Mouse (Mus musculus) embryonic facial prominence, embryonic 12.5 days (tissue): ENCODE measurements around the gene Gm8279. TPM values are rescaled to one million over a fixed set of nuclear protein-coding genes. Genes with fewer than 3 reads are reported as not detected.
"Not testable (repeated sequence)": the region's sequence is repeated elsewhere in the genome, so short reads cannot be mapped to it uniquely, and the experiment has no call there.

ENCODE experiments used
- ATAC-seq: fragments of 200-750 bp; cut with Nextera tagmentation; 2 replicates; pipeline ENCODE4 v1.8.0; 2017; ENCODE audit not compliant: insufficient number of reproducible peaks, insufficient read depth, low FRiP score, low TSS enrichment
- H3K27ac ChIP-seq: fragments of 300-500 bp; sonication (generic); 2 replicates; pipeline ENCODE4 v1.5.1; 2016; ENCODE audit warnings: mild to moderate bottlenecking
- H3K27me3 ChIP-seq: fragments of 300-500 bp; sonication (generic); 2 replicates; pipeline ENCODE4 v1.6.1; 2016; ENCODE audit warnings: mild to moderate bottlenecking, moderate library complexity
- H3K36me3 ChIP-seq: fragments of 300-500 bp; sonication (generic); 2 replicates; pipeline ENCODE4 v1.6.1; 2016; ENCODE audit warnings: mild to moderate bottlenecking
- H3K4me1 ChIP-seq: fragments of 300-500 bp; sonication (generic); 2 replicates; pipeline ENCODE4 v1.6.1; 2016
- H3K4me2 ChIP-seq: fragments of 300-500 bp; sonication (generic); replicated peaks from 2 replicates; pipeline ENCODE4 v1.6.1; 2016; ENCODE audit warnings: mild to moderate bottlenecking, moderate library complexity
- H3K4me3 ChIP-seq: fragments of 300-500 bp; sonication (generic); 2 replicates; pipeline ENCODE4 v1.5.1; 2016; ENCODE audit warnings: mild to moderate bottlenecking
- H3K9ac ChIP-seq: fragments of 300-500 bp; sonication (generic); 2 replicates; pipeline ENCODE4 v1.6.1; 2016; ENCODE audit warnings: mild to moderate bottlenecking, moderate library complexity
- H3K9me3 ChIP-seq: fragments of 300-500 bp; sonication (generic); 2 replicates; pipeline ENCODE4 v1.6.1; 2016; ENCODE audit warnings: mild to moderate bottlenecking, moderate library complexity
- whole genome bisulfite sequencing: fragments of 180-500 bp; shearing (Covaris S2); methylation state at CpG from one replicate; pipeline ENCODE4 v1.1.7; 2016; 5-methylcytosine and 5-hydroxymethylcytosine counted together
- polyA plus RNA-seq: library from polyadenylated mRNA; unstranded; fragments of >200 nt; fragmentation: Nextera tagmentation; extraction: Ambion mirVana; gene quantifications from 2 replicates; pipeline ENCODE4 v1.2.1, GENCODE M21; 2016

The Gm8279 gene
- polyA plus RNA-seq, result not detected in 2 replicates

DNA sequence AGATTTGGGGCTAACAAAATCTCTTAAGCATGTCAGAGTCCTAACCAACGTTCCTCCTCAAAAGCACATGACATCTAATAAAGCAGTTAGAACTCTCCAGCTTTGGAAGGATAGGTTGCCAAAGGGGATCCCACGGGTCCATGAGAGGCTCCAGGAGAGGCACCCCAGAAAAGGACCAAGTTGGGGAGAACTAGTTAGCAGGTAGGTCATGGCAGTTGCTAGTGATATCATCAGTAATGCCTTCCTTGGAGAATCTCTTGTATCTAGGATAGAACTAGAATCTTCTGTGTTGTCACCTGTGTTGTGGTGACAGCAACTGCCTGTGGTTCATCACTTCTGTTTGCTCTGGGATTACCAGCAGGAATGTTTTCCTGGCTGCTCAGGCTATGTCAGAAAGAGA lies at the start of gene Gm8279:
Gene Gm8279, plus strand, starts transcription at position 301 of the 400 bp plus-strand sequence.
- not testable (repeated sequence) for H3K4me1 ChIP-seq, ATAC-seq, H3K9me3 ChIP-seq, H3K36me3 ChIP-seq, H3K4me2 ChIP-seq, H3K27me3 ChIP-seq, H3K9ac ChIP-seq, H3K4me3 ChIP-seq, H3K27ac ChIP-seq
- WGBS, result 69% methylated on average over 2 of the region's 2 CpGs

DNA sequence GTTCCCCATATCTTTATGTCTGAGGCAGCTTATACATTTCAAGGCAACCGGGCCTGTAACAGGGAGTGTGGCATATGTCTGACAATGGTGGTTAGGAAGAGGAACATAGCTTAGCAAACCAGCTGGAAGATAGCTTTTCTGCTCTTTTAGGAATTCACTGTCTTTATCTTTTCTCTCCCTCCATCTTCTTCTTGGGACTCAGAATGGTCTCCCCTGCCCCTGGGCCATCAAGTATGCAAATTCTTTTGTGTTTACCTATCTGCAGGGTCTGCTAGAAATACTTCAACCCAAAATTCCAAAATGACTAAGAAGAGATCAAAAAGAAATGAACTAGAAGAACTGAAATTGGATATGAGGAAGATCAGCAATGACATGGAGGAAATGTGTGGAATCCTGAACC lies 32.9 kb downstream of the Gm8279 start, which contains the start of gene Gm3317:
Gene Gm3317, plus strand, starts transcription at position 301 of the 400 bp plus-strand sequence.
- not testable (repeated sequence) for H3K4me3 ChIP-seq, ATAC-seq, H3K4me2 ChIP-seq, H3K36me3 ChIP-seq, H3K9me3 ChIP-seq, H3K27ac ChIP-seq, H3K27me3 ChIP-seq, H3K4me1 ChIP-seq, H3K9ac ChIP-seq
- WGBS, result no CpG with 5 or more reads among the region's 1 CpGs

DNA sequence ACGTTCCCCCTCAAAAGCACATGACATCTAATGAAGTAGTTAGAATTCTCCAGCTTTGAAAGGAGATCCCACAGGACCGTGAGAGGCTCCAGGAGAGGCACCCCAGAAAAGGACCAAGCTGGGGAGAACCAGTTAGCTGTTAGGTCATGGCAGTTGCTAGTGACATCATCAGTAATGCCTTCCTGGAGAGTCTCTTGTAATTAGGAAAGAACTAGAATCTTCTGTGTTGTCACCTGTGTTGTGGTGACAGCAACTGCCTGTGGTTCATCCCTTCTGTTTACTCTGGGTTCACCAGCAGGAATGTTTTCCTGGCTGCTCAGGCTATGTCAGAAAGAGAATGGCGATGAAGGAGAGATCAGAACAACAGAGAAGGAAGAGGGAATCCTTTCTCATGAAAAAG lies 54.2 kb downstream of the Gm8279 start, which contains the start of gene Gm8271:
Gene Gm8271, plus strand, starts transcription at position 301 of the 400 bp plus-strand sequence.
- H3K36me3 ChIP-seq, H3K4me1 ChIP-seq, H3K4me3 ChIP-seq, H3K4me2 ChIP-seq, H3K27ac ChIP-seq, H3K9ac ChIP-seq, ATAC-seq, H3K27me3 ChIP-seq, H3K9me3 ChIP-seq: not testable (repeated sequence)
- WGBS, result no CpG with 5 or more reads among the region's 3 CpGs

Other genes with a start within 250 kb of the Gm8279 start
- not detected in 2 replicates for gene Gm3278, start 239.1 kb upstream of the Gm8279 start, polyA plus RNA-seq
- gene Gm8297, start 147.6 kb upstream of the Gm8279 start, polyA plus RNA-seq, result not detected in 2 replicates
- not detected in 2 replicates for gene Gm3298, start 115.6 kb upstream of the Gm8279 start, polyA plus RNA-seq
- not detected in 2 replicates for gene 4930555G01Rik, start 80.9 kb upstream of the Gm8279 start, polyA plus RNA-seq
- 1.6 and 1.8 TPM in 2 replicates for gene Gm8281, start 60.5 kb upstream of the Gm8279 start, polyA plus RNA-seq
- gene Gm3317, start 33.0 kb downstream of the Gm8279 start, polyA plus RNA-seq, result not detected in 2 replicates
- gene Gm8271, start 54.3 kb downstream of the Gm8279 start, polyA plus RNA-seq, result not detected in 2 replicates
- not detected in 2 replicates for gene Gm3526, start 129.1 kb downstream of the Gm8279 start, polyA plus RNA-seq
- gene Gm3542, start 203.4 kb downstream of the Gm8279 start, polyA plus RNA-seq, result not detected in 2 replicates